Mouse (Mus musculus) kidney, adult 11 months (tissue): ENCODE measurements around the gene Ctnnb1.
"Not testable (repeated sequence)": the region's sequence is repeated elsewhere in the genome, so short reads cannot be mapped to it uniquely, and the experiment has no call there.

Experiments used
- DNase-seq: peaks from one replicate; pipeline ENCODE4 v3.0.0; 2022

Ctnnb1 gene

GRCm38 (mm10) chr9:120929081-120929480, at the start of gene Ctnnb1:
TSS of gene Ctnnb1 (plus strand) at chr9:120929216.
- DNase-seq, result no peak

- DNase-seq, result peak; percentile 52
These were observed 48.7 kb upstream of the Ctnnb1 start for GRCm38 (mm10) chr9:120880286-120880685.

- peak; percentile 52 for DNase-seq
These were observed 47.9 kb upstream of the Ctnnb1 start for GRCm38 (mm10) chr9:120881121-120881520.

DNA sequence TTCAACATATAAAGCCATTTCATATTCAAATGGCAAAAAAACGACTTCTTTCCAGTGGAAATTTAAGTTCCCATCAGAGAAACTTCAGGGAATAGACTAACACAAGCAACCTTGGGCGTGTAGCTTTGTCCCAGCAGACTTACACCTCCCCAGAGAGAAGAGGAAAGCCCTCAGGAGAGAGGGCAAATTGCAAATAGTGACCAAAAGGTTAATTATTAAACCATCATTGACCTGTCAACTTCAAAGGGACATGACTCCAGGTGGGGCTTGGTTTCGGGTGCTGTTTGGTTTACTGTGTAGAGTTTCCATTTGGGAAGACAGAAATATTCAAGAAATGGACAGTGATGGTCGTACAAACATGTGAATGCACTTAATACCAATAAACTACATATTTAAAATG, 47.2 kb upstream of the Ctnnb1 start:
- DNase-seq, result no peak

DNA sequence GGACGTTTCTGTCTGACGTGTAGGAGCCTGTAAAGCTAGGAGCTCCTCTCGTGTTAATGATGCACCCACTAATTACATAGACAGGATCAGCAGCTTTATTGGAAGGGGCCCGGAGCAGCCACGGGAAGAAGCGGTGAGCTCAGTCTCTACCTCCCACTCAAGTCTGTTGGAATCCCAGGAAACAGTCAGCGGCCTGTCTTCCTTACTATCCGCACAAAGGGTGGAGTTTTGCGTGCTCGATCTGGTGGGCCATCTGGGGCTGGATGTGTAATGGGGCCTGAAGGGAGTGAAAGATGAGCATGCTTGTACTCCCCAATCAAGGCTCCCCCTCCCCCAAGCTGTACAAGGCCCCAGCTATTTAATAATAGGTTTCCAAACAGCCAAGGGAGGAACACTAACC, 44.3 kb upstream of the Ctnnb1 start:
- DNase-seq, result no peak

DNA sequence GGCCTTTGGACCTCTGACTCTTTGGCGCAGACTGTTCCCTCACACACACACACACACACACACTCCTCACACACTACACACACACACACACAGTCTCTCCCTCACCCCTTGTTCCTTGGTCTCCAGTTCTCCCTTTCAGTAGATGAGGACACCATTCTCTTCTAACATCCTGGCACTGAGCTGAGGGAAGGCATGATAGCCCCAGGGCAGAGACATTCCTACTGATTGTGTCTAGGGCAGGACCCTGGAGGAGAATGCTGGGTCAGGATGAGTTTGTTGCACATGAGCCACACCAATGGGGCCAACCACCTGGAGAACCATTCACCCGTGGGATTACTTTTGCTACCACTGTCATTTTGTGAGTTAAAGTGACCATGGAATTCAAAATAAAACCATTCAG, 41.4 kb upstream of the Ctnnb1 start:
- no peak for DNase-seq

- DNase-seq, result peak; percentile 52
These were observed 35.6 kb upstream of the Ctnnb1 start for GRCm38 (mm10) chr9:120893435-120893834.

DNA sequence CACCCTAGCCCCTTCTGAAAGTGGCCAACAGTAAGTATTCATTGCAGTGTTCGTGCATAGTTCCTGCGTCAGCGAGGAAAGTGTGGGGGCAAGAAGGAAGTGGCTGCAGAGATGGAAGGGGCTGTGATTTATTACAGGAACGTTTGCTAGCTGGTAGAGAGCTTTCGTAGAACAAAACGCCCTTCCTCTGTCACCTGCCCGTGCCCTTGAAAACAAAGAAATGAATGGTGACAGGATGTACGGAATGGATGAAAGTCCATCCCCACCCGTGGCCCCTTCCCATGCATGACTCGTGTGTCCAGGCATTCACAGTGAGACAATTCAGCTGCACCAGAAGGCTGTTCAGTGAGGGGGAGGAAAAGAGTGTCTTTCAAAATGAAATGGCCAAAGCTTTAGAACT, 35.0 kb upstream of the Ctnnb1 start:
- DNase-seq, result no peak

DNA sequence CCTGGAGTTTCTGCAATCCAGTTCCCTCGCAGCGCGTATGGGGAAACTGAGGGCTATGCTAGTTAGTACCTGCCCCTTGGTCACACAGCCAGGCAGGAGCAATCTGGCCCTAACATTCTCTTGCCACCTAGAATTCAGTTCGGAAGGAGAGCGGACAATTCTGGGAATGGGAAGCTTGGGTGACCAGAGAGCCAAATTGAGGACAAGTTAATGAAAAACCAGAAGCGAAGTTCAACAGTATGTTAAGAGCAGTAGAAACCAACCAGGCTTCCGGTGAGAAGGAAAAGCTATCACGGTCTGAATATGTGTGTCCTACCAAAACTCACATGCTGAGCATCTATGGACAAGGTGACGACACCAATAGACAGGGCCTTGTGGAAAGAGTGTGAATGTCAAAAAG, 34.6 kb upstream of the Ctnnb1 start:
- DNase-seq, result peak; percentile 42

GRCm38 (mm10) chr9:120896502-120896901, 32.5 kb upstream of the Ctnnb1 start:
- DNase-seq, result no peak

DNA sequence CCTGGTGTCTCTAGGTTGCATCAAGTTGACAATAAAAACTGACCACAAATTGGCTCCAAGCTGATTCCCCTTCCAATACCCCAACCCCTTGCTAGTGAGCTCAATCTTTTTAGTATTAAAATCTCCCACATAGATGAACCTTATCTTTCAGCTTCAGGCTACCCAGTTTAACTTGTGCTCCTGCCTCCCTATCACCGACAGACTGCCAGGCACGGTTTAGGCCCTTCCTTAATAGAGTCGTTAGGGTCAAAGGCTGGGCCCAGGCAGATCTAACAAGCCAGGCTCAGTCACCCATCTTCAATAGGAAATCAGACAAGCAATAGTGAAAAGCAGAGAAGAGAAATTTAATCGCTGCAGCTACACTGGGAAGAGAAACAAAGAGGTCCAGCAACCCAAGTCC, 31.7 kb upstream of the Ctnnb1 start:
- no peak for DNase-seq

DNA sequence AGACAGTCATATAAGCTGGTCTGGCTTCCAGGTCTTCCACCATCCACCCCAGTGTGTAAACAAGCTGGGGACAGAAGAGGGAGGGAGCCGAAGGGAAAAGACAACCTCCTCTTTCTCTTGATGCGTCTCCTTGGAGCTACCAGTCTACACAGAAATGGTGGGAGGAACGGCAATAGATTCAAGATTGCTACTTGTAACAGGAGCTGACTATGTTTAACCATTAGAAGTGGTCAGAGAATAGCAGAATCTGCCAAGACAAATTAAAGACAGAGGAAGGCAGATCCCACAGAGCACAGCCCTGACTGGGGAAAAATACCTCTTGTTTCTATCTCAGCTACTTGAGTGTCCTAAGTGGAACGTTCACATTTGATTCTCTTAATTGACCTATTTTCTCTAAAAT, 29.2 kb upstream of the Ctnnb1 start:
- no peak for DNase-seq

DNA sequence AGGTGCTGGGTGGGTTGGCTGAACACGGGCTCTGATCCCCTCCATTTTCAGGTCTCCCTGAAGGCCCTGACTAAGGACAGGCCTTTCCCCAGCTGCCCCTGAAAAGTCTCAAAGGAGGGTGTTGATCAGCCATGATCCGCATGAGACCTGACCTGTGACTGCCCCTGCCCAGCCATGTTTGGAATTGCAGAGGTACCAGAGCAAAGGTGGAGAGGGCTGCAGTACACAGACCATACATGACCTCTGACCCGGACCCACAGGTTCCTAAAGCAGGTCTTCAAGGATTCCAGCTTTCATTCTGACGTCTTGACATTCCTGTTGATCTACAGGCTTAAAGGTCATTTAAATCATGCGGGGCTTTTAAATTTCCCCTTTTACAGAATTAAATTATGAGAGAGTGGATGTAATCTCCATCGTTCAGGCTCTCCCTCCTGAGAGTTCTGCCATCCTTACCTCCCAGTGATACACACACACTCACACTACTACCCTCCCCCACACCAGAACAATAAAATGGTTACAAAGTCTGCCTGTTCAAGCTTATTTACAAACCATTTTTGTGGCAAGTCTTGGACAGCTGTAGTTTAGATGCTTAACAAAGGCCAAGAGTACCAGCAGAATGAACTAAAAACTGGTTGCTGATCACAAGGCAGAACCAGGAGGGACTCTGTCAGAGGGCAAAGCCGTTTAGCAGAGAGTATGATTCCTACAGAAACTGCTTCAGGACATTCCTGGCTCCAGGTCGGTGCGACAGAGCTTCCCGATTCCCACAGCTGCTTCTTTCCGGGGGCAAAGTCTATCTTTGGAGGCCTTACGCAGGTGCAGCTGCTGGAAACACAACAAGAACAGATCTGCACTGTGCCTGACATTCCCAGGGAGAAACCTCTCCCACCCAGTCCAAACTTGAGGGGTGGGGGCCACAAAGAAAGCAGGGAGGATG, 28.4 kb upstream of the Ctnnb1 start:
- peak; percentile 52 for DNase-seq

GRCm38 (mm10) chr9:120902562-120902961, 26.5 kb upstream of the Ctnnb1 start:
- DNase-seq, result no peak

DNA sequence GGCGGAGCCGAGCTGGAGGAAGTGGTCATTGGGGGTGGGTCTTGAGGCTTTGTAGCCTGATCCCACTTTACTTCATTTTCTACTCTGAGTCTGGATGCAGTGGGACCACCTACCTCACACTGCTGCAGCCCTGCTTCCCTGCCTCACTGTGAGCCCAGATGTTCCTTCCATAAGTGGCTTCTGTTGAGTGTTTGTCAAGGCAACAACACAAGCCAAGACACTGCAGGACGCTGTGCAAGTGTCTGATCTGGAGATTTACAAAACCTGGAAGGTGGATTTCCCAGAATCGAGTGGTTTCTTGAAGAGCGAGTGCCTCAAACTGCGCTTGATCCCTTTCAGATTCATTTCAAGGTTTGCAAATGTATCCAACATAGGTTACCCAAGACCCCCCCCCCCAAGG, 20.6 kb upstream of the Ctnnb1 start:
- no peak for DNase-seq

DNA sequence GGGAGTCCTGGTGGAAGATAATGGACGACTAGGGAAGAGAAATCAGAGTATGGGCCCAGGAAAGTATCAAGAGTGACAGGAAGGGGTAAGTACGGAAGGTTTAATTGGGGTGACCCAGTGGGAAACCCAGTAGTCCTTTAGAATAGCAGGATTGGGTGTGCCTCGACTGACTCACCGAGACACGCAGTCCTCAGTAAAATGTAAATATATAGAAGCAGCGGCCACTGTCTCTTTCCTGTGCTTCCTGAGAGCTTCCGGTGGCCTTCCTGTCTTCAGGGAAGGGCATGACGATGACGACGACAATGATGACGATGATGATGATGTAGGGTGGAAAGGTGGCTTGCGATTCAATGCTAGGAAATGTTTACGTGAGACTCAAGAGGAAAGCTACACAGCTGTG, 15.9 kb upstream of the Ctnnb1 start:
- DNase-seq, result no peak

- DNase-seq, result no peak
These were observed 14.6 kb upstream of the Ctnnb1 start for GRCm38 (mm10) chr9:120914429-120914828.

DNA sequence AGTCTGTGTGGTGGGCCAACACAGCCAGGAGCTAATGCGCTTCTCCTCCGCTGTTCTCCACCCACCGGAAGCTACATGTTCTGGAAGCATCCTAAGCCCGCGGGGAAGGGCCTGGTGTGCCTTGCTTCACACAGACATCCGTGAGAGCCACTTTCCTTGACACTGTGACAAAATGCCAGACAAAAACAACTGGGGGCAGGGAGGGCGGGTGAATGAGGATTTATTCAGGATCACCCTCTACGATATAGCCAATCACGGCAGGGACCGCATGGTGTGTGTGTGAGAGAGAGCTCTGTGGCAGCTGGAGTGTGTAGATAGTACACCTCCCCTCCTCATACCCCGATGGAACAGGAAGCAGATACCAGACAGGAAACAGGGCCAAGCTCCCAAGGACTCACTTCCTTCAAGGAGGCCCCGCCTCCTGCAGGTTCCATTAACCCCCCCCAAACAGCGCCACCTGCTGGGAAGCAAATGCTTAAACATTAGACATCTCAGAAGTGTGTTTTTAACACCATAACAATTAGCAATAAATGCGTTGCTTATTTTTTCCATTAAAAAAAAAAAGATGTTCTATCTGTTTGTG, 14.0 kb upstream of the Ctnnb1 start:
- peak; percentile 28 for DNase-seq

DNA sequence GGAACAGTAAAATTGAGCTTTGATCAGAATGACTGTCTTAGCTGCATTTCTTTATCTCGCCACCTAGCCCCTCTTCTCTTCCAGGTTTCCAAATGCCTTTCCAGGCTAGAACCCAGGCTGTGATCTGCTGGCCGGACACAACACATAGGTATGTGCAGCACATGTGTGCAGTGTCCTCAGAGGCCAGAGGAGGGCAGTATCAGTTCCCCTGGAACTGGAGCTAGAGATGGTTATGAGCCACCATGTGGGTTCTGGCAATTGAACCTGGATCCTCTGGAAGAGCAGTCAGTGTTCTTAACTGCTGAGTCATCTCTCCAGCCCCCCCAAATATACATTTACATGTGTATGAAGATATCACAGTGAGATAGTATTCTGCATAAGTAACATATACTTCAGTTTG, 11.4 kb upstream of the Ctnnb1 start:
- DNase-seq, result not testable (repeated sequence)

DNA sequence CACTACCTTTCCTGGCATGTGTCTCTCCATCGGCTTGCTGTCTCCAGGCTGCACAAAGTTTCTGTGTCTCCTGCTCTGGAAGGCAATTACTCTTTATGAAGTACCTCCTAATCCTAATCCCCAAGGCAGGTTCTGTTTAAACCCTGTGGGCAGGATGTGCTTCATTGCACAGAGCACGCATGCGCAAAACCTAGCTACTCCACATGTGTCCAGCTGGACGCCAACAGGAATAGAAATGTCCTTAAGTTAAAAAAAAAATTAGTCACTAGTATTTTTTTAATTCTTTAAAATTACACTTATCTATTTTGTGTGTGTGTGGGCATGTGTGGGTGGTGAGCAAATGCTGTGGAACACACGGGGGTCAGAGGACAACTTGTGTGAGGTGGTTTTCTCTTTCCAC, 10.8 kb upstream of the Ctnnb1 start:
- no peak for DNase-seq

DNA sequence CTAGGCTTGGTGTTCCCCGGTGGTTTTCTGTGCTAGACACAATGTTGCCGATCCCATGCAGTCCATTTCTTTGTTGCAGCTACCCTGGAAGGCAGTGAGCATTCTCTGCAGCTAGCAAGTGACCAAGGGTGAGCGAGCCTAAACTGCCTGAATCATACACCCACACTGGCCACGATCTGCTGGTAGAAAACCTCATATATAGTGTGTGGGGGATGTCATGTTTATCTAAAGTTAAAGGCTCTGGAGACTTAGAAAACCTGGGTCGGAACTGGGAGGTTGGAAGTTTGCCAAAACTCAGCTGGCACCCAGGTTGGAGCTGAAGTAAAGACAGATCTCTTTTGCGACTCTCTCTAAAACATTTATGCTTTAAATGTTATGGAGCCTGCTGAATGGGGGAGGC, 10.4 kb upstream of the Ctnnb1 start:
- DNase-seq, result no peak

- no peak for DNase-seq
These were observed 9.9 kb upstream of the Ctnnb1 start for GRCm38 (mm10) chr9:120919130-120919529.

DNA sequence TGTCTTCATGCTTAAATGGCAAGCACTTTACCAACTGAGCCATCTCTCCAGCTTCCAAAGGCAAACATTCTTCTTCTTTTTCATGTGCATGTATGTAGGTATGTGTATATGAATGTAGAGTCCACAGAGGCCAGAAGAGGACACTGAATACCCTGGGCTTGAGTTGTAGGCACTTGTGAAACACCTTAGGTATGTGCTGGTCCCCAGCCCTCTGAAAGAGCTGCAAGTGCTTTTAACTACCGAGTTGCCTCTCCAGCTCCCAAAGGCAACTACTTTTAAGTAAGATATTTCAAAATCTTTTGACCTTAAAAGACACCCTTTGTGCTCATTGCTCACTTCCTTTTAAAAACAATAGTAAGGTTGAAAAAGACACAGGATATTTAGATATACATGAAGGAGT, 2.9 kb upstream of the Ctnnb1 start:
- DNase-seq, result no peak

GRCm38 (mm10) chr9:120926939-120927606, 1.9 kb upstream of the Ctnnb1 start:
- DNase-seq, result no peak
